Mouse (Mus musculus): Measurements from ENCODE around the gene Myo16. TPM values are rescaled to one million over a fixed set of nuclear protein-coding genes. Genes with fewer than 3 reads are reported as not detected.

Gene Myo16
- total and polyA plus RNA-seq, 3 experiments, result not detected

- TF ChIP-seq RAD21 (IDR thresholded peaks at IDR 0.05; ENCODE audit: low read depth, low read length) (no peak), UBTF (IDR thresholded peaks at IDR 0.05; ENCODE audit: borderline replicate concordance, insufficient read depth, low read depth, low read length) (no peak), POLR2AphosphoS5 (IDR thresholded peaks at IDR 0.05; ENCODE audit: borderline replicate concordance, low read depth, low read length) (no peak), ZKSCAN1 (IDR thresholded peaks at IDR 0.05; ENCODE audit: low read depth, low read length) (no peak), JUND (IDR thresholded peaks at IDR 0.05; ENCODE audit: low read depth, low read length) (no peak), POLR2A (IDR thresholded peaks at IDR 0.05; ENCODE audit: control insufficient read depth in 1 of 2, insufficient read depth in 1 of 2, low read depth in 1 of 2, low read length in 2 of 2, poor library complexity in 1 of 2) (no peak), MYB (IDR thresholded peaks at IDR 0.05; ENCODE audit: low read depth, low read length) (no peak), TCF12 (IDR thresholded peaks at IDR 0.05; ENCODE audit: low read depth, low read length) (no peak), MEF2A (IDR thresholded peaks at IDR 0.05; ENCODE audit: extremely low read depth, insufficient replicate concordance, low read depth, low read length, poor library complexity, severe bottlenecking) (no peak), GABPA (IDR thresholded peaks at IDR 0.05; ENCODE audit: low read depth, low read length) (no peak), HCFC1 (IDR thresholded peaks at IDR 0.05; ENCODE audit: low read depth, low read length) (no peak), KAT2A (conservative IDR thresholded peaks at IDR 0.05; ENCODE audit: low read depth, low read length) (no peak)
- Histone ChIP-seq H3K27ac (ENCODE audit: control insufficient read depth, low read depth, low read length) (no peak overlapping the region), H3K4me1 (ENCODE audit: control insufficient read depth in 1 of 2, insufficient read depth in 2 of 2, low read length in 2 of 2) (no peaks in the 10 kb centered on the region), H3K79me2 (ENCODE audit: control insufficient read depth, insufficient read depth, low read length, poor library complexity) (no peaks in the 10 kb centered on the region), H3K27me3 (ENCODE audit: control insufficient read depth in 1 of 2, insufficient read depth in 2 of 2, low read length in 2 of 2) (no peaks in the 10 kb centered on the region), H3K9me3 (replicated peaks; ENCODE audit: insufficient read depth, low read length) (no peaks in the 10 kb centered on the region), H3K36me3 (ENCODE audit: control insufficient read depth in 1 of 2, insufficient read depth in 2 of 2, low read length in 2 of 2) (no peaks in the 10 kb centered on the region), H3K4me3 (ENCODE audit: control insufficient read depth in 1 of 2, insufficient read depth in 1 of 2, low read depth in 2 of 2, low read length in 2 of 2) (no peak overlapping the region), H3K9ac (ENCODE audit: control insufficient read depth, low read depth, low read length, poor library complexity, severe bottlenecking) (no peak overlapping the region)
- DNase-seq (ENCODE audit: low read depth, low spot score), result no peak
These were observed 466.0 kb downstream of the Myo16 start for GRCm38 (mm10) chr8:10619689-10620088.

GRCm38 (mm10) chr8:10625262-10625661 is 471.6 kb downstream of the Myo16 start:
- DNase-seq (ENCODE audit: low read depth, low spot score), result no peak
- Histone ChIP-seq H3K27ac (ENCODE audit: control insufficient read depth, low read depth, low read length) (no peak overlapping the region), H3K79me2 (ENCODE audit: control insufficient read depth, insufficient read depth, low read length, poor library complexity) (no peaks in the 10 kb centered on the region), H3K4me1 (ENCODE audit: control insufficient read depth in 1 of 2, insufficient read depth in 2 of 2, low read length in 2 of 2) (no peaks in the 10 kb centered on the region), H3K4me3 (ENCODE audit: control insufficient read depth in 1 of 2, insufficient read depth in 1 of 2, low read depth in 2 of 2, low read length in 2 of 2) (no peak overlapping the region), H3K9me3 (replicated peaks; ENCODE audit: insufficient read depth, low read length) (no peaks in the 10 kb centered on the region), H3K9ac (ENCODE audit: control insufficient read depth, low read depth, low read length, poor library complexity, severe bottlenecking) (no peak overlapping the region), H3K36me3 (ENCODE audit: control insufficient read depth in 1 of 2, insufficient read depth in 2 of 2, low read length in 2 of 2) (no peaks in the 10 kb centered on the region), H3K27me3 (ENCODE audit: control insufficient read depth in 1 of 2, insufficient read depth in 2 of 2, low read length in 2 of 2) (no peaks in the 10 kb centered on the region; a peak in 1 of 4 replicates)
- TF ChIP-seq POLR2A (IDR thresholded peaks at IDR 0.05; ENCODE audit: control insufficient read depth in 1 of 2, insufficient read depth in 1 of 2, low read depth in 1 of 2, low read length in 2 of 2, poor library complexity in 1 of 2), result no peak
- TF ChIP-seq E2F4 (IDR thresholded peaks at IDR 0.05; ENCODE audit: borderline replicate concordance, low read depth, low read length), result no peak
- TF ChIP-seq KAT2A (conservative IDR thresholded peaks at IDR 0.05; ENCODE audit: low read depth, low read length), result no peak
- TF ChIP-seq GABPA (IDR thresholded peaks at IDR 0.05; ENCODE audit: low read depth, low read length), result no peak
- no peak for TF ChIP-seq MAX (IDR thresholded peaks at IDR 0.05; ENCODE audit: low read length)
- TF ChIP-seq ZMIZ1 (IDR thresholded peaks at IDR 0.05; ENCODE audit: low read depth, low read length), result no peak
